Mouse (Mus musculus) liver, adult 2 months (tissue): ENCODE measurements at regions not wholly inside any gene's neighbourhood (a gene's known extent, or its start where the extent isn't known, plus 50 kb on each side); places are given as distances from the start of the nearest gene placed in this dataset.

Experiments used
- CTCF ChIP-seq: fragments of 200-500 bp; IDR thresholded peaks from 2 replicates; pipeline ENCODE4 v1.5.1; 2011; ENCODE audit warnings: low read depth, low read length, control low read depth
- POLR2A ChIP-seq: fragments of 200-500 bp; IDR thresholded peaks from 2 replicates; pipeline ENCODE4 v1.6.1; 2011; ENCODE audit warnings: low read length, control low read depth; ENCODE audit not compliant: insufficient read depth; ENCODE audit errors: extremely low read depth

GRCm38 (mm10) chr10:51291412-51292207, 188.8 kb upstream of the Gm49339 start:
- no peak for TF ChIP-seq CTCF
- no peak for TF ChIP-seq POLR2A
